Mouse (Mus musculus) stomach, postnatal 0 days (tissue): ENCODE data around the gene Elovl6.

Experiments used
- CTCF ChIP-seq: IDR thresholded peaks from 2 replicates; pipeline ENCODE4 v1.5.1; 2016; ENCODE audit warnings: antibody characterized with exemption, low read depth, mild to moderate bottlenecking, moderate library complexity
- EP300 ChIP-seq: optimal IDR thresholded peaks from 2 replicates; pipeline ENCODE3; 2016; ENCODE audit warnings: antibody characterized with exemption

GRCm38 (mm10) chr3:129565458-129565857 is 33.3 kb downstream of the Elovl6 start:
- TF ChIP-seq EP300 = no peak
- no peak for TF ChIP-seq CTCF
